Mouse (Mus musculus): Measurements from ENCODE around the gene Nalcn. TPM values are rescaled to one million over a fixed set of nuclear protein-coding genes. Genes with fewer than 3 reads are reported as not detected.

The Nalcn gene
- total and polyA plus RNA-seq, 3 experiments: not detected

DNA sequence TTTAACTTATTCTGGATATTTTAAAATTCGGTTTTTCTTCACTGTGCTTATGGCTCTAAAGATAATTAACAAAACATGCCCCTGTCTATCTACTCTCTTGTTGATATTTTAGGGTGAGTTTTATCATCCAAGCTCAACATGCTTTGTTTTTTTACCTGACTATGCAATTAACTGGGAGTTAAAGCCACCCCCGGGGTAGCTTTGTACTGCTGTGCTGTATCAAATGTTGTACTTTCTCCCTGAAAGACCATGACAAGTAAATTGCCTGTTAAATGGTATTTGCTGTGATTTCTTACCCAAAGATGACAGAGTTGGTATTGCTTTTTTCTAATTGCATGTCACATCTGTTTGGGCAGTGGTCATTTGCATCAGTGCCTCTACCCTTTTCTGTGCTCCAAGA is 60.3 kb downstream of the Nalcn start:
- in situ Hi-C loops (cut with MboI; ENCODE audit: low pct_ligation_motif_present, low pct_unique_long_range_greater_than_20kb, low sequenced_read_pairs): no loop called here
- Histone ChIP-seq H3K4me2 (ENCODE audit: insufficient read depth, low read depth, poor library complexity, severe bottlenecking) (no peak overlapping the region), H3K4me3 (replicated peaks in 1 of 3; ENCODE audit: low read depth in 2 of 3, low read length in 2 of 3, poor library complexity in 1 of 3) (no peak overlapping the region), H3K9ac (ENCODE audit: insufficient read depth, low read depth) (no peak overlapping the region), H3K79me2 (replicated peaks; ENCODE audit: control insufficient read depth, extremely low read depth, insufficient read depth, poor library complexity, severe bottlenecking) (no peaks in the 10 kb centered on the region), H3K4me1 (ENCODE audit: control insufficient read depth in 1 of 2, insufficient read depth in 2 of 2) (no peaks in the 10 kb centered on the region), H3K36me3 (replicated peaks in 1 of 2; ENCODE audit: control insufficient read depth in 1 of 2, insufficient read depth in 1 of 2, low read length in 1 of 2) (no peaks in the 10 kb centered on the region), H3K27ac (ENCODE audit: insufficient read depth, low read depth) (no peak overlapping the region), H3K9me3 (replicated peaks; ENCODE audit: low read length) (no peaks in the 10 kb centered on the region), H3K27me3 (replicated peaks) (no peaks in the 10 kb centered on the region)
- dilution Hi-C loops (cut with MboI; ENCODE audit: extremely low pct_ligation_motif_present, extremely low pct_unique_long_range_greater_than_20kb, low sequenced_read_pairs): no loop called here
- no peak for DNase-seq (ENCODE audit: extremely low read depth)
- TF ChIP-seq MXI1 (IDR thresholded peaks at IDR 0.05; ENCODE audit: low read depth, low read length): no peak

DNA sequence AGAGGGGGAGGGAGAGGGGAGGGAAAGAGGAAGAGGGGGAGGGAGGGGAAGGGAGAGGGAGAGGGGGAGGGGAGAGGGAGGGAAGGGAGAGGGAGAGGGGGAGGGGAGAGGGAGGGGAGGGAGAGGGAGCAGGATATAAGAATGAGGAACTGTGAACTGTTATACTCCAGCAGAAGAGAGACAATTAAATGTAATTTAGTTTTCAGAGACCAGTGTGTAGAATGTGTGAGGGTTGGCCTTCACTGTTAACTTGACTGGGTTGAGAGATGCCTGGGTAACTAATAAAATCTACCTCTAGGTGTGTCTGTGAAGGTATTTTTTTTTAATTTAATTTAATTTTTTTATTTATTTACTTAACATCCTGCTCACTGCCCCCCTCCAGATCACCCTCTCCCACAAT is 71.4 kb downstream of the Nalcn start:
- Histone ChIP-seq H3K27me3 (replicated peaks) (no peaks in the 10 kb centered on the region), H3K36me3 (replicated peaks in 1 of 2; ENCODE audit: control insufficient read depth in 1 of 2, insufficient read depth in 1 of 2, low read length in 1 of 2) (no peaks in the 10 kb centered on the region), H3K4me3 (replicated peaks in 1 of 3; ENCODE audit: low read depth in 2 of 3, low read length in 2 of 3, poor library complexity in 1 of 3) (no peak overlapping the region), H3K79me2 (replicated peaks; ENCODE audit: control insufficient read depth, extremely low read depth, insufficient read depth, poor library complexity, severe bottlenecking) (no peaks in the 10 kb centered on the region), H3K4me1 (ENCODE audit: control insufficient read depth in 1 of 2, insufficient read depth in 2 of 2) (peaks cover 0 to 17% of the 10 kb centered on the region in 2 experiments; a peak in 2 of 4 replicates), H3K9me3 (replicated peaks; ENCODE audit: low read length) (no peaks in the 10 kb centered on the region), H3K4me2 (ENCODE audit: insufficient read depth, low read depth, poor library complexity, severe bottlenecking) (no peak overlapping the region), H3K27ac (ENCODE audit: insufficient read depth, low read depth) (no peak overlapping the region), H3K9ac (ENCODE audit: insufficient read depth, low read depth) (no peak overlapping the region)
- in situ Hi-C loops (cut with MboI; ENCODE audit: low pct_ligation_motif_present, low pct_unique_long_range_greater_than_20kb, low sequenced_read_pairs) (no loop called here), dilution Hi-C loops (cut with MboI; ENCODE audit: extremely low pct_ligation_motif_present, extremely low pct_unique_long_range_greater_than_20kb, low sequenced_read_pairs) (no loop called here)
- TF ChIP-seq CHD1 (IDR thresholded peaks at IDR 0.05; ENCODE audit: low read depth, low read length): no peak
- TF ChIP-seq ETS1 (conservative IDR thresholded peaks at IDR 0.05; ENCODE audit: low read depth, low read length): no peak
- TF ChIP-seq GABPA (IDR thresholded peaks at IDR 0.05; ENCODE audit: insufficient replicate concordance, low read depth, low read length): no peak
- TF ChIP-seq ZC3H11A (IDR thresholded peaks at IDR 0.05; ENCODE audit: low read depth, low read length): no peak
- TF ChIP-seq SIN3A (IDR thresholded peaks at IDR 0.05; ENCODE audit: low read length): no peak
- TF ChIP-seq MYC (IDR thresholded peaks at IDR 0.05; ENCODE audit: low read depth, low read length): no peak
- no peak for TF ChIP-seq MAZ (IDR thresholded peaks at IDR 0.05; ENCODE audit: low read depth, low read length)
- no peak for TF ChIP-seq BHLHE40 (IDR thresholded peaks at IDR 0.05; ENCODE audit: low read depth, low read length)
- TF ChIP-seq POLR2A (IDR thresholded peaks at IDR 0.05; ENCODE audit: low read depth, low read length): no peak
- TF ChIP-seq TBP (conservative IDR thresholded peaks at IDR 0.05; ENCODE audit: low read depth, low read length): no peak
- no peak for TF ChIP-seq USF1 (IDR thresholded peaks at IDR 0.05; ENCODE audit: low read depth, low read length)
- no peak for TF ChIP-seq JUND (conservative IDR thresholded peaks at IDR 0.05; ENCODE audit: low read depth, low read length)
- no peak for TF ChIP-seq KAT2A (IDR thresholded peaks at IDR 0.05; ENCODE audit: insufficient replicate concordance, low read length)
- no peak for TF ChIP-seq RAD21 (IDR thresholded peaks at IDR 0.05; ENCODE audit: low read depth, low read length)
- no peak for TF ChIP-seq SMC3 (IDR thresholded peaks at IDR 0.05; ENCODE audit: low read depth, low read length)
- TF ChIP-seq UBTF (IDR thresholded peaks at IDR 0.05; ENCODE audit: low read depth, low read length): no peak
- TF ChIP-seq EP300 (IDR thresholded peaks at IDR 0.05; ENCODE audit: low read length): no peak
- TF ChIP-seq CTCF (conservative IDR thresholded peaks at IDR 0.05 in 1 of 2, IDR thresholded peaks at IDR 0.05 in 1 of 2; ENCODE audit: low read depth in 2 of 2, low read length in 2 of 2): no peak
- DNase-seq (ENCODE audit: extremely low read depth): no peak
